Mouse (Mus musculus) neural tube, embryonic 12.5 days (tissue): Measurements from ENCODE around the gene Dpf3. TPM values are rescaled to one million over a fixed set of nuclear protein-coding genes. Genes with fewer than 3 reads are reported as not detected.

ENCODE experiments used
- ATAC-seq: fragments of 200-750 bp; cut with Nextera tagmentation; 2 replicates; pipeline ENCODE4 v1.8.0; 2017; ENCODE audit warnings: low read depth, mild to moderate bottlenecking, moderate TSS enrichment, moderate library complexity; ENCODE audit not compliant: low FRiP score
- H3K27ac ChIP-seq: fragments of 300-500 bp; sonication (generic); 2 replicates; pipeline ENCODE4 v1.5.1; 2016
- H3K27me3 ChIP-seq: fragments of 300-500 bp; sonication (generic); replicated peaks from 2 replicates; pipeline ENCODE4 v1.6.1; 2016; ENCODE audit warnings: mild to moderate bottlenecking
- H3K36me3 ChIP-seq: fragments of 300-500 bp; sonication (generic); 2 replicates; pipeline ENCODE4 v1.6.1; 2016; ENCODE audit warnings: mild to moderate bottlenecking
- H3K4me1 ChIP-seq: fragments of 300-500 bp; sonication (generic); 2 replicates; pipeline ENCODE4 v1.6.1; 2016
- H3K4me2 ChIP-seq: fragments of 300-500 bp; sonication (generic); replicated peaks from 2 replicates; pipeline ENCODE4 v1.6.1; 2016; ENCODE audit warnings: mild to moderate bottlenecking
- H3K4me3 ChIP-seq: fragments of 300-500 bp; sonication (generic); 2 replicates; pipeline ENCODE4 v1.5.1; 2016
- H3K9ac ChIP-seq: fragments of 300-500 bp; sonication (generic); 2 replicates; pipeline ENCODE4 v1.6.1; 2016; ENCODE audit warnings: mild to moderate bottlenecking
- H3K9me3 ChIP-seq: fragments of 300-500 bp; sonication (generic); 2 replicates; pipeline ENCODE4 v1.6.1; 2016; ENCODE audit warnings: mild to moderate bottlenecking
- WGBS: fragments of 180-500 bp; shearing (Covaris S2); methylation state at CpG from one replicate; pipeline ENCODE4 v1.1.7; 2016; 5-methylcytosine and 5-hydroxymethylcytosine counted together
- polyA plus RNA-seq: library from polyadenylated mRNA; unstranded; fragments of >200 nt; fragmentation: Nextera tagmentation; extraction: Ambion mirVana; gene quantifications from 2 replicates; pipeline ENCODE4 v1.2.1, GENCODE M21; 2016

The Dpf3 gene
- polyA plus RNA-seq, 1 experiment from 2014 or later = 17.4 TPM

DNA sequence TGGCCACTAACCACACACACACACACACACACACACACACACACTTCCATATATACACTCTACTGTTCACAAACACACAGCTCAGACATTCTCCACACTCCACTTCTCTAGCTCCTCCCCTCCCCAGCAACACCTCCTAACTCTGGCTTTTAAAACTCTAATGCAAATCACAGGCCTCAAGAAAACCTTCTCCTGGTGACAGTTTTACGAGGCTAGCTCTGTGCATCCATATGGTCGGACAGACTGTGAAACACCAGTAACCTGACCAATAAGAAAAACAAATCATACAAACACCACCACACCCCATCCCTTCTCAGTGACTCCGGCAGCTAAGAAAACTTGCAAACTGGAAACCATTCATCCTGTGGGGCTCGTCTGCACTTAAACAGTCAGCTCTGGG, 6.1 kb downstream of the Dpf3 start:
- Histone ChIP-seq H3K36me3 (no peaks in the 10 kb centered on the region), H3K4me1 (peaks cover 17% of the 10 kb centered on the region), H3K9ac (no peak overlapping the region), H3K9me3 (no peaks in the 10 kb centered on the region), H3K27ac (no peak overlapping the region), H3K27me3 (no peaks in the 10 kb centered on the region), H3K4me2 (no peak overlapping the region), H3K4me3 (no peak overlapping the region)
- 42% methylated on average over 4 of the region's 4 CpGs for WGBS
- ATAC-seq = no peak

DNA sequence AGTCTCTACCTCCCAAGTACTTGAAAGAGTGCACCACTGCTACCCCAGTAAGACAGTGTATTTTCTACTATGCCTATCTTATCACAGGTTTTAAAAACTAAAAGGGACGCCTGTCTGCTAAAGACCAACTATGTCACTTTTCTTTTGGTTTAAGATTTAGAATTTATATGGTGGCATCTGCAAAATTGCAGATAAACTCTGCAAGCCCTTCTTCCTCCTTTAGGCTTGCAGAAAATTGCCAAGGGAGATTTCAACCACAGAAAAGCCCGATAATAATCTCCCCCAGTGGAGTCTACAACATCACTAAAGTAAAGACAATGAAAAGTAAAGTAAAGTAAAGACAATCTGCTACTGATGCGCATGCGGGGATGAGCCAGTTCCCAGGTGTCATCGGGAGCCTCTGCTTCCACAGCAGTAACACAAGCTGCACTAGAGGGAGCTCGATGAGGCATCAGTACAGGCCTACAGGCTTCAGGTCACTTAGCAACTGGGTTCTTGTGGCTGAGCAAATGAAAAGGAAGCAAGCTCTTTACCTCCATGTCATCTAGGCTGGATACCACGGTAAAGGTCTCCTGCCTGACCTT, 7.6 kb downstream of the Dpf3 start:
- H3K4me3 ChIP-seq = no peak overlapping the region
- no peaks in the 10 kb centered on the region for H3K36me3 ChIP-seq
- 75% methylated on average over 7 of the region's 7 CpGs for WGBS
- ATAC-seq = no peak
- H3K27me3 ChIP-seq = no peaks in the 10 kb centered on the region
- no peak overlapping the region for H3K4me2 ChIP-seq
- H3K9ac ChIP-seq = no peak overlapping the region
- no peak overlapping the region for H3K27ac ChIP-seq
- H3K9me3 ChIP-seq = no peaks in the 10 kb centered on the region
- peaks cover 12% of the 10 kb centered on the region for H3K4me1 ChIP-seq

DNA sequence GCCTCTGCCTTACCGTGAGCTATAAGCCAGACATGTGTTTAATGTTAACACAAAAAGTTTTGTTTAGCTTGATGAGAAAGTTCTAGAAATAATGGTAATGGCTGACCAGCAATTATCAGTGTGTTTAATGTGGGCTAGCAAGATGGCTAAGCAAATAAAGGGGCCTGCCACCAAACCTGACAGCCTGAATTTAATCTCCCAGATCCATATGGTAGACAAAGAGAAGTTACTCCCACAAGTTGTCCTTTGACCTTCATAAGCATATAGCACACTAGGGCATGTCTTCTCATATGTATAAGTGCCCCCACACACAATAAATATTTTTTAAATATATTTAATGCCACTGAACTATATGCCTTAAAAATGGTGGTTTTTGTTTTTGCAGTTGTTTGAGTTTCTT, 8.4 kb downstream of the Dpf3 start:
- no peak for ATAC-seq
- no peak overlapping the region for H3K9ac ChIP-seq
- no peaks in the 10 kb centered on the region for H3K36me3 ChIP-seq
- WGBS = 84% methylated on average over 1 of the region's 1 CpGs
- no peak overlapping the region for H3K27ac ChIP-seq
- no peaks in the 10 kb centered on the region for H3K9me3 ChIP-seq
- peaks cover 6% of the 10 kb centered on the region for H3K4me1 ChIP-seq
- no peak overlapping the region for H3K4me3 ChIP-seq
- no peak overlapping the region for H3K4me2 ChIP-seq
- H3K27me3 ChIP-seq = no peaks in the 10 kb centered on the region

DNA sequence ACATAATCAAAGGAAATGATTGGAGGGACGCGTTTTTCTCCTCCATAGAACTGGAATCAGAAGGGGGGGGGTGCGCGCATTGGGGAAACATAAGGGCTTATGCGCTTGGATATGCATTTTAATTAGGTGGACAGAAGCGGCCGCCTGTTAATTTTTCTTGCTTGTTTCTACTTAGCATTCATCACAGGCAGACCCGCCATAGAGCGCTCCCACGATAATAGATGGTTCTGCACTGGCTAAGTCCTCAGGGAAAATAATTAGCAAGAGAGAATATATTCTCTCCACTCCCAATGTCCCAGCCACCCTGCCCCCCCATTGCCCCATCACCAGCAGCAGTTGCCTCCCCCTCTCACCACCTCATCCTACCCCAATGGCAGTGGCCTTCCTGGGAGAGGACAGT, 11.2 kb downstream of the Dpf3 start:
- ATAC-seq = no peak
- Histone ChIP-seq H3K9me3 (no peaks in the 10 kb centered on the region), H3K9ac (no peak overlapping the region), H3K4me2 (0 out of 2 replicates have a peak overlapping the region, but pooled peaks have one; percentile 7), H3K4me3 (no peak overlapping the region), H3K36me3 (no peaks in the 10 kb centered on the region), H3K27ac (no peak overlapping the region), H3K27me3 (no peaks in the 10 kb centered on the region), H3K4me1 (peaks cover 6% of the 10 kb centered on the region)
- 52% methylated on average over 10 of the region's 10 CpGs for WGBS

DNA sequence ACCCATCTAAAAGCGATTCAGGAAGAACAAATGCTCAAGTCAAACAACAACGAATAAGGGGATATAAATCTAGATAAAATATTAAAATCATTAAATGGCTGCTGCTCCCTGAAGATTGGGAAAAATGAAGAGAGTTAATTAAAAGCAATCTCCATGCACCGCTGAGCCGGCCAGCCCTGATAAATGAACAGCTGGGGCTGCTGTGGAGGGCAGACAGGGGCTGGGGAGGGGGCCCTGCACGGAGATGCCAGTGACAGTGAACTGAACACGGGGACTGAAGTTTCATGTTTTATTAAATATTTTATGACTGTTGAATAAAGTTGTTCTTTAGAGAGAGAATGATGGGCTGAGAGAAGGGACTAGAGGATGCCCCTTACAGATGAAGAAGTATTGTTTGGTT, 12.1 kb downstream of the Dpf3 start:
- ATAC-seq = no peak
- H3K27me3 ChIP-seq = no peaks in the 10 kb centered on the region
- H3K9ac ChIP-seq = no peak overlapping the region
- no peak overlapping the region for H3K4me2 ChIP-seq
- H3K27ac ChIP-seq = no peak overlapping the region
- H3K9me3 ChIP-seq = no peaks in the 10 kb centered on the region
- H3K36me3 ChIP-seq = no peaks in the 10 kb centered on the region
- H3K4me1 ChIP-seq = peaks cover 8% of the 10 kb centered on the region
- H3K4me3 ChIP-seq = no peak overlapping the region
- WGBS = 40% methylated on average over 6 of the region's 6 CpGs

DNA sequence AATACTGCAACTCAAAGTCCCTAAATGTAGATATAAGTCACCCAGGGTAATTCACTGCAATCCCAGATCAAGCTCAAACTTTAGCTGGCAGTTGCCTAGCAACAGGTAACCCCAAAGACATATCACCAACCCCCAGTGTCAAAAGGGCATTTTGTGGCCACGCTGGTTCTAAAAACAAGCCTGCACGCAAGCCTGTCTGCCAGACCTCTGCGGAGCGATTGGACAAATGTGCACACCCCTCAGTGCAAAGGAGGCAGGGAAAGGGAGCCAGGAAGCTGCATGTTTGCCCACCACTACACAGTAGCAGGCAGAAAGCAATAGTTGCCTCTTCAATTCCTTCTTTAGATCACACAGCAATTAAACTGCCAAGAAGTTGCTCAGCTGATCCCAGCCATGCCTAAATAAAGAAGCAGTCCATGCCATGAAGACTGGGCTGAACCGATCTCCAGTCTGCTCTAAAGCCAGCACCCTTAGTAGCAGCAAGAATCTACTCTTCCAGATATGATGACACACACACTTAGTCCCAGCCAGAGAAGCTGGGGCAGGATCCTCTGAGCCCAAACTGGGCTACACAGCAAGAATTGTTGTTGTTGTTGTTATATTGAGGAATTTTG, 13.4 kb downstream of the Dpf3 start:
- Histone ChIP-seq H3K36me3 (no peaks in the 10 kb centered on the region), H3K4me3 (no peak overlapping the region), H3K4me2 (no peak overlapping the region), H3K27ac (no peak overlapping the region), H3K27me3 (no peaks in the 10 kb centered on the region), H3K9ac (no peak overlapping the region), H3K4me1 (peaks cover 8% of the 10 kb centered on the region), H3K9me3 (no peaks in the 10 kb centered on the region)
- ATAC-seq = no peak
- WGBS = 45% methylated on average over 5 of the region's 5 CpGs

DNA sequence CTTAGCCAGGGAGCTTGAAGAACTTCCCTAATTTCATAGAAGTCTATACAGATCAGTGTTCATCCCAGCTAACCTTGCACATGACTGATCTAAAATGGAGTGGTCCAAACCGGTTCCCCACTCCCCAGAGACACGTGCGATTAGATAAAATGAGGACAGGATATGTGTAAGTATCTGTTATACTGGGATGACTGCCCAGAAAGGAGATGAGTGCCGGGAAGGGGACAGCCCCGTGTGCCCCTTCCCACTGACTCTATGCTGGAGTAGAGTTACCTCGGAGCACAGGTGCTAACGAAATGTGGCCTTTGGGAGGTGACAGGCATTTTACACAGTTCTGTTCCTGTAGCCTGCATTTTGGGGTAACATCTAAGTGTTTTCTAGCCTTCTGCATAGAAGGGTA, 15.8 kb downstream of the Dpf3 start:
- Histone ChIP-seq H3K4me2 (no peak overlapping the region), H3K9ac (no peak overlapping the region), H3K4me1 (peaks cover 12% of the 10 kb centered on the region), H3K9me3 (no peaks in the 10 kb centered on the region), H3K36me3 (no peaks in the 10 kb centered on the region), H3K27me3 (no peaks in the 10 kb centered on the region), H3K4me3 (no peak overlapping the region), H3K27ac (no peak overlapping the region)
- 90% methylated on average over 7 of the region's 7 CpGs for WGBS
- ATAC-seq = no peak

DNA sequence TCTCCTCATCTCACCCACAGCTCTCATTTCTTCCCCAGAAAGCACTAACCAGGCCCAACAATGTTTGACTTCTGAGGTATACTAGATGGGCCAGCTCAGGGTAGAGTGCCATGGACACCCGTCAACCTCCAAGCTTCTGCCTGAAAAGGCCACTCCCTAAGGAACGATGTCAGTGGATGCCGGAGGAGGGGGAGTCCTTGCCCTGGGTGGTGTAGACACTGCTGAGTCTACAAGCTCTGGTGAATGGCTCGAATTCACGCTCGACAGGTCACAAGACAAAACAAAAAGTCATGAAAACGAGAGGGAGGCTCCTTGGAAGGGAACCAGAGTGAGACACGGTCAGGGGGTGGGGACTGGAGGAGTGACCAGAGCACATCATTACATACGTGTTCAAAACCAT, 17.4 kb downstream of the Dpf3 start:
- peaks cover 15% of the 10 kb centered on the region for H3K4me1 ChIP-seq
- H3K4me3 ChIP-seq = no peak overlapping the region
- no peak overlapping the region for H3K9ac ChIP-seq
- 44% methylated on average over 9 of the region's 9 CpGs for WGBS
- H3K4me2 ChIP-seq = no peak overlapping the region
- H3K27me3 ChIP-seq = no peaks in the 10 kb centered on the region
- no peak overlapping the region for H3K27ac ChIP-seq
- no peaks in the 10 kb centered on the region for H3K36me3 ChIP-seq
- H3K9me3 ChIP-seq = no peaks in the 10 kb centered on the region
- ATAC-seq = no peak

DNA sequence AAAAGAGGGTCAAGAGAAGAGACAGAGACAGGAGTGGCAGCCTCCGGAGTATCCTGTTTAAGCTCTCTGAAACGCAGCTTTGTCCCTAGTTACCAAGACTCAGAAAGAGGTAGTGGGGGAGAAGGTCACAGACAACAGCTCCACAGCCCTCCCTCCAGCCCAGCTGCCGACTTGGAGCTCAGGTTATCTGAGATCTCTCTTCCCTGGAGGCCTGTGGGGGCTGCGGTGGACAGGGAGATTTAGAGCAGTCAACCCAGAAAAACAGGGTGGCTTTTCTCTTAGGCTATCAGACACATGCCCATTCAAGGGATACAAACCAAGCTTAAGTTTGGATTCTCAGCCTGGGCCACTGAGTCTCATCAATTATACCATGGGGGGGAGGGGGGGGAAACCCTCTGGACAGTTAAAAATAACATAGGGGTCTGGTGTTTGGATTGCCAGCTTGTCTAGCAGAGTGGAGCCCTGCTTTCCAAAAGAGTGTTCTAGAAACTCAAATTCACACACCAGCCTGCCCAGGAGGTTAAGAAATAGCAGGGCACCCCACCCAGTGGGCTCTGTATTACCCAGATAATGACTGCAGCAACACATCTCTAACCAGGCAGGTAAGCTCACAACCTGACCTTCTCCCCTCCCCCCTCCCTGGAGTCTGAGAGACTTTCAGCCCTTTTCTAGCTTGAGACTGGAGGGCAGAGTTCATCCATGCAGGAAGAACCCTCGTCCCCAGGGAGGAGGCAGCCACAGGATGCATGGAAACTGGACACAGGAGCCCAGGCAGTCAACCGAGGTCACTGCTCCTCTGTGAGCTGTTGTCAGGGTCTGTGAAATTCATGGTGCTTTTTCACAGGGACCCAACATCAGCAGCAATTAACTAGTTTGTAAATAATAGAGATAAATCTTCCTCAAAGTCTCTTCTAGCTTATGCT, 20.7 kb downstream of the Dpf3 start:
- H3K27me3 ChIP-seq = no peaks in the 10 kb centered on the region
- H3K9ac ChIP-seq = no peak overlapping the region
- H3K4me1 ChIP-seq = peaks cover 15% of the 10 kb centered on the region
- H3K27ac ChIP-seq = no peak overlapping the region
- no peak overlapping the region for H3K4me2 ChIP-seq
- H3K36me3 ChIP-seq = no peaks in the 10 kb centered on the region
- no peak for ATAC-seq
- H3K9me3 ChIP-seq = no peaks in the 10 kb centered on the region
- H3K4me3 ChIP-seq = no peak overlapping the region
- WGBS = 41% methylated on average over 6 of the region's 6 CpGs

DNA sequence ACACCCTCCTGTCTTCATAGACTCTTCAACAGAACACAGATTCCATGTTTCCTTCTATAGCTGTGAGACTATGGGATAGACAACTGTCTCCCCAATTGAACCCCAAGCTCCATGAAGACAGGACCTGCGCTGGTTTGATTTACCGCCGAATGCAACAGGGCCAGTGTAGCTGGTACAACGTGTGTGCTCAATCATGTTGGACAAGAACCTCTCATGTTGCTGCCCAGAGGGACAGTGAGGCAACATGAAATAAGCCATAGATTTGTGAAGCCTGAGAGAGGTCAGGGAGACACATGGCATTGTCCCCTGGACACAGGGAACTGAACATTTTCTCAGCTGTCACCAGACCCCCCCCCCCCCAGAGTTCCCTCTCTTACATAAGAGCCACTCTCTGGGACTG, 21.5 kb downstream of the Dpf3 start:
- Histone ChIP-seq H3K9ac (no peak overlapping the region), H3K27ac (no peak overlapping the region), H3K4me3 (no peak overlapping the region), H3K27me3 (no peaks in the 10 kb centered on the region), H3K36me3 (no peaks in the 10 kb centered on the region), H3K4me2 (no peak overlapping the region), H3K9me3 (no peaks in the 10 kb centered on the region), H3K4me1 (peaks cover 13% of the 10 kb centered on the region)
- no peak for ATAC-seq
- 81% methylated on average over 4 of the region's 4 CpGs for WGBS

DNA sequence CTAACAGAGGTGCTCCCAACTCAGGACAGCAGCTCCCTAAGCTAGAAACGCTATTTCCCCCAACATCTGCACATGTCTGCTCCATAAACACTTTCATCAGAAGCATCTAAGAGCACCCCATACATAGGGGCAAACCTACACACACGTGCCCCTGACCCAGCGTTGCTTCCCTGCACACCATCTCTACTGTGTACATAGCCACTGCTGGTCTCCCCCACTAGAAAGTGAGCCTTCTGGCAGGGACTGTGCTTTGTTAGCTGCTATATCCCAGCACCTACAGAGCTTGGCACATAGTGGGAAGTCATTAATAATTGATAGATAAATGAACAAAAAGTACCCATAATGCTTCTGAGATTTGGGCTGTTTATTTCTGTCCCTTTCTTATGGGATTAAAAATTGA, 27.2 kb downstream of the Dpf3 start:
- H3K27ac ChIP-seq = no peak overlapping the region

DNA sequence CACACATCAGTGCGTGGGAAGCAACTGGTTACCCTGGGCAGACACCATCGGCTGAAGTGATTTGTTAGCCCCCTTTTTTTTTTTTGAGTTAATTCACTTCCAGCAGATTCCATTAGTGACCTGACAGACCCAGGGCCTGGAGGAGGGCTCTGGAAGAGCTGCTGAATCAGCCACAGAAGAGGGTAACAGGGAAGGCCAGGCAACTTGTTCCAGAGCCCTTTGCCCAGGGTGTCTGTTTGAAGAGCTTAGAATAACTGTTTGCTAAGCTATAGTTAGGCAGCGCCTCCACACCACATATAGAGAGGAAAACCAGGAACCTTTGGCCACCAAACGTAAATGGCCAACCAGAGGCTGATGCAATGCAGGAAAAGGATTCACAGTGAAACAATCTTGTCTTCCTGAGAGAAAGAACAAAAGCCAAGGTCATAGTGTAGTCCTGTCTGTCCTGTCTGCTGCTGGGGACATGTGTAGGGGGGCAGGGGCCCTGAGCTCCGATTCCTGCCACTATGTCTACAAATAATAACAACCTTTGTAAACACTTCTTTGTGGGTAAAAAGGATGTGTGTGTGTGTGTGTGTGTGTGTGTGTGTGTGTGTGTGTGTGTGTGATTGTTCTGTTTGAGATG, 32.7 kb downstream of the Dpf3 start:
- ATAC-seq = no peak
- no peaks in the 10 kb centered on the region for H3K36me3 ChIP-seq

More for the DNA sequence above, 27.2 kb downstream of the Dpf3 start:
- WGBS = 83% methylated on average over 3 of the region's 3 CpGs
- Histone ChIP-seq H3K27me3 (no peaks in the 10 kb centered on the region), H3K4me3 (no peak overlapping the region), H3K4me1 (no peaks in the 10 kb centered on the region), H3K4me2 (no peak overlapping the region), H3K36me3 (no peaks in the 10 kb centered on the region), H3K9ac (no peak overlapping the region), H3K9me3 (no peaks in the 10 kb centered on the region)
- ATAC-seq = no peak

More for the DNA sequence above, 32.7 kb downstream of the Dpf3 start:
- Histone ChIP-seq H3K27me3 (no peaks in the 10 kb centered on the region), H3K9me3 (no peaks in the 10 kb centered on the region), H3K9ac (no peak overlapping the region), H3K4me1 (no peaks in the 10 kb centered on the region), H3K4me2 (no peak overlapping the region), H3K4me3 (no peak overlapping the region), H3K27ac (no peak overlapping the region)
- 63% methylated on average over 5 of the region's 5 CpGs for WGBS
